Comparison of ENCODE assay signal across 8 mouse cellular contexts in genomic region chr12:12421580-12421878, GRCm38 (mm10).
DNase-seq lines count a peak whose midpoint lies in the region; ATAC-seq lines count a peak whose summit lies in the region.

No protein-coding gene starts in this region.

- no peaks in the 10 kb centered on the region for H3K9me3 ChIP-seq in heart, embryonic 14.5 days (ENCODE audit: control insufficient read depth, low read length)
- H3K9me3 ChIP-seq in embryonic facial prominence, embryonic 10.5 days: no peaks in the 10 kb centered on the region
- H3K9me3 ChIP-seq in hindbrain, embryonic 14.5 days (ENCODE audit: control insufficient read depth, low read length): no peaks in the 10 kb centered on the region
- no peaks in the 10 kb centered on the region for H3K9me3 ChIP-seq in midbrain, embryonic 11.5 days (ENCODE audit: control insufficient read depth, low read length)

- 91% methylated on average over 8 of the region's 8 CpGs for WGBS in heart, embryonic 14.5 days
- WGBS in embryonic facial prominence, embryonic 10.5 days: 89% methylated on average over 8 of the region's 8 CpGs
- WGBS in hindbrain, embryonic 14.5 days: 94% methylated on average over 8 of the region's 8 CpGs
- WGBS in midbrain, embryonic 11.5 days: 92% methylated on average over 8 of the region's 8 CpGs

- no peaks in the 10 kb centered on the region for H3K27me3 ChIP-seq in heart, embryonic 14.5 days (ENCODE audit: control insufficient read depth, insufficient read depth, low read length)
- no peaks in the 10 kb centered on the region for H3K27me3 ChIP-seq in embryonic facial prominence, embryonic 10.5 days (replicated peaks; ENCODE audit: low read depth, poor library complexity, severe bottlenecking)
- H3K27me3 ChIP-seq in hindbrain, embryonic 14.5 days (ENCODE audit: control insufficient read depth, insufficient read depth, low read length): 0 out of 2 replicates have a peak, but pooled peaks cover 2% of the 10 kb centered on the region
- H3K27me3 ChIP-seq in midbrain, embryonic 11.5 days (ENCODE audit: control insufficient read depth, insufficient read depth, low read length): no peaks in the 10 kb centered on the region

- no peak for ATAC-seq in heart, embryonic 14.5 days (ENCODE audit: insufficient number of reproducible peaks, insufficient read depth, low FRiP score, low read depth)
- ATAC-seq in hindbrain, embryonic 14.5 days (ENCODE audit: low FRiP score): no peak
- no peak for ATAC-seq in midbrain, embryonic 11.5 days (ENCODE audit: low FRiP score)
- no peak for ATAC-seq in granulocyte monocyte progenitor cell, adult 5-6 weeks (replicated peaks; ENCODE audit: poor library complexity, severe bottlenecking)

- H3K27ac ChIP-seq in heart, embryonic 14.5 days (replicated peaks in 1 of 2; ENCODE audit: control insufficient read depth in 1 of 2, insufficient read depth in 1 of 2, low read depth in 2 of 2, low read length in 2 of 2): no peak overlapping the region
- H3K27ac ChIP-seq in embryonic facial prominence, embryonic 10.5 days (replicated peaks): peak overlapping the region; percentile 95
- no peak overlapping the region for H3K27ac ChIP-seq in hindbrain, embryonic 14.5 days
- H3K27ac ChIP-seq in midbrain, embryonic 11.5 days (ENCODE audit: low read depth, low read length): no peak overlapping the region

- H3K9ac ChIP-seq in heart, embryonic 14.5 days (ENCODE audit: low read length): peak overlapping the region; percentile 79
- H3K9ac ChIP-seq in hindbrain, embryonic 14.5 days: peak overlapping the region; percentile 92; the same call in 1 of the 2 replicates
- peak overlapping the region; percentile 67 for H3K9ac ChIP-seq in midbrain, embryonic 11.5 days (ENCODE audit: low read length)

- H3K4me3 ChIP-seq in heart, embryonic 14.5 days (ENCODE audit: control insufficient read depth in 1 of 2, insufficient read depth in 1 of 2, low read depth in 1 of 2, low read length in 2 of 2): no peak overlapping the region
- H3K4me3 ChIP-seq in embryonic facial prominence, embryonic 10.5 days: no peak overlapping the region
- no peak overlapping the region for H3K4me3 ChIP-seq in hindbrain, embryonic 14.5 days (replicated peaks; ENCODE audit: low read length)
- no peak overlapping the region for H3K4me3 ChIP-seq in midbrain, embryonic 11.5 days (ENCODE audit: low read depth, low read length)

- H3K4me2 ChIP-seq in heart, embryonic 14.5 days (ENCODE audit: low read length): peak overlapping the region; percentile 70
- peak overlapping the region; percentile 79; the same call in 1 of the 2 replicates for H3K4me2 ChIP-seq in hindbrain, embryonic 14.5 days (replicated peaks)
- no peak overlapping the region for H3K4me2 ChIP-seq in midbrain, embryonic 11.5 days

- no peaks in the 10 kb centered on the region for H3K36me3 ChIP-seq in heart, embryonic 14.5 days (ENCODE audit: control insufficient read depth, insufficient read depth, low read length)
- no peaks in the 10 kb centered on the region for H3K36me3 ChIP-seq in embryonic facial prominence, embryonic 10.5 days (replicated peaks)
- no peaks in the 10 kb centered on the region for H3K36me3 ChIP-seq in hindbrain, embryonic 14.5 days (replicated peaks; ENCODE audit: control insufficient read depth, insufficient read depth)
- no peaks in the 10 kb centered on the region for H3K36me3 ChIP-seq in midbrain, embryonic 11.5 days (ENCODE audit: control insufficient read depth, insufficient read depth, low read length)

- H3K4me1 ChIP-seq in heart, embryonic 14.5 days (ENCODE audit: control insufficient read depth in 2 of 2, insufficient read depth in 2 of 2, low read length in 2 of 2): peaks cover 7 to 9% of the 10 kb centered on the region in 2 experiments
- H3K4me1 ChIP-seq in embryonic facial prominence, embryonic 10.5 days: peaks cover 17% of the 10 kb centered on the region
- 0 out of 2 replicates have a peak, but pooled peaks cover 5% of the 10 kb centered on the region for H3K4me1 ChIP-seq in hindbrain, embryonic 14.5 days (replicated peaks; ENCODE audit: control insufficient read depth, insufficient read depth, low read length)
- no peaks in the 10 kb centered on the region for H3K4me1 ChIP-seq in midbrain, embryonic 11.5 days (ENCODE audit: control insufficient read depth, insufficient read depth, low read length)

- intact Hi-C loops in gastrocnemius, postnatal 36 days (cut with DNase I): loop anchor here (2.0 to 10.0 kb wide), 3 partner anchors 123 to 793 kb away; no protein-coding TSS in a partner anchor

- DNase-seq in heart, adult 8-10 months (ENCODE audit: low spot score): no peak
- DNase-seq in embryonic facial prominence, embryonic 10.5 days (ENCODE audit: low spot score): no peak
- no peak for DNase-seq in hindbrain, embryonic 14.5 days (ENCODE audit: low spot score)
- no peak for DNase-seq in midbrain, embryonic 11.5 days (ENCODE audit: low spot score, missing footprints)
- no peak for DNase-seq in cerebellum, postnatal 36 days
- no peak for DNase-seq in gastrocnemius, postnatal 36 days
